22 mouse cellular contexts compared by ENCODE assay signal in genomic region chr17:23965805-23966425, GRCm38 (mm10). TPM values are rescaled to one million over a fixed set of nuclear protein-coding genes. Genes with fewer than 3 reads are reported as not detected.
DNase-seq lines count a peak whose midpoint lies in the region; ATAC-seq lines count a peak whose summit lies in the region.
"Had no signal": no experiment of that assay in that cellular context is flagged by ENCODE, and none has a peak within 500 bp of the region (broad histone marks: within the 10 kb centered on the region; RNA-seq: fewer than 3 reads in every experiment).

No protein-coding gene starts in this region.

- H3K9ac ChIP-seq in lung, embryonic 16.5 days (ENCODE audit: low read length): no peak overlapping the region
- H3K9ac ChIP-seq: embryonic facial prominence, embryonic 13.5 days; forebrain, embryonic 15.5 days; liver, embryonic 15.5 days; neural tube, embryonic 13.5 days had no signal

- DNase-seq in lung, postnatal 25 days (ENCODE audit: low spot score): no peak
- peak; percentile 58 for DNase-seq in brain, adult 2 months (ENCODE audit: low read depth, low spot score)
- DNase-seq in cerebellum, adult 9-11 months: peak; percentile 44
- peak; percentile 64 for DNase-seq in layer of hippocampus, adult 9-11 months
- DNase-seq in limb, embryonic 10.5 days (ENCODE audit: low spot score): no peak
- no peak for DNase-seq in frontal cortex, adult 2 months (ENCODE audit: extremely low spot score in 1 of 2, low spot score in 1 of 2)
- DNase-seq: adrenal gland, adult 8-10 months; gastrocnemius, postnatal 25 days; kidney, adult 9 months; lung, postnatal 4 days had no signal

- H3K9me3 ChIP-seq in lung, embryonic 16.5 days (ENCODE audit: control insufficient read depth, low read length): no peaks in the 10 kb centered on the region
- no peaks in the 10 kb centered on the region for H3K9me3 ChIP-seq in limb, embryonic 10.5 days (replicated peaks)
- H3K9me3 ChIP-seq: embryonic facial prominence, embryonic 13.5 days; forebrain, embryonic 15.5 days; heart, embryonic 10.5 days; liver, embryonic 15.5 days; neural tube, embryonic 13.5 days had no signal

- 39% methylated on average over 6 of the region's 6 CpGs for WGBS in lung, embryonic 16.5 days
- WGBS in limb, embryonic 10.5 days: 56% methylated on average over 6 of the region's 6 CpGs

- H3K27me3 ChIP-seq in lung, embryonic 16.5 days (ENCODE audit: control insufficient read depth, insufficient read depth, low read depth, low read length): no peaks in the 10 kb centered on the region
- no peaks in the 10 kb centered on the region for H3K27me3 ChIP-seq in limb, embryonic 10.5 days (ENCODE audit: low read depth, poor library complexity, severe bottlenecking)
- H3K27me3 ChIP-seq: CH12.LX; embryonic facial prominence, embryonic 13.5 days; forebrain, embryonic 15.5 days; liver, embryonic 15.5 days; neural tube, embryonic 13.5 days had no signal

- H3K36me3 ChIP-seq in lung, embryonic 16.5 days (ENCODE audit: control insufficient read depth, insufficient read depth, low read length): no peaks in the 10 kb centered on the region
- H3K36me3 ChIP-seq in limb, embryonic 10.5 days: no peaks in the 10 kb centered on the region
- H3K36me3 ChIP-seq: embryonic facial prominence, embryonic 13.5 days; forebrain, embryonic 15.5 days; heart, embryonic 10.5 days; liver, embryonic 15.5 days; neural tube, embryonic 13.5 days had no signal

- H3K4me2 ChIP-seq in lung, embryonic 16.5 days (ENCODE audit: low read depth, low read length): no peak overlapping the region
- H3K4me2 ChIP-seq: embryonic facial prominence, embryonic 13.5 days; forebrain, embryonic 15.5 days; liver, embryonic 15.5 days; neural tube, embryonic 13.5 days had no signal

- H3K4me3 ChIP-seq in lung, embryonic 16.5 days (ENCODE audit: low read length): no peak overlapping the region
- no peak overlapping the region for H3K4me3 ChIP-seq in limb, embryonic 10.5 days
- H3K4me3 ChIP-seq: embryonic facial prominence, embryonic 13.5 days; forebrain, embryonic 15.5 days; heart, embryonic 10.5 days; liver, embryonic 15.5 days; neural tube, embryonic 13.5 days had no signal

- H3K27ac ChIP-seq in lung, embryonic 16.5 days (ENCODE audit: low read length): no peak overlapping the region
- H3K27ac ChIP-seq in limb, embryonic 10.5 days: no peak overlapping the region
- H3K27ac ChIP-seq: embryonic facial prominence, embryonic 13.5 days; forebrain, embryonic 15.5 days; heart, embryonic 10.5 days; liver, embryonic 15.5 days; neural tube, embryonic 13.5 days; stomach, postnatal 0 days had no signal

- ATAC-seq in lung, embryonic 16.5 days (ENCODE audit: low read depth): 0 out of 2 replicates have a peak, but pooled peaks have one; percentile 17
- ATAC-seq in megakaryocyte progenitor cell, adult 5-6 weeks (replicated peaks; ENCODE audit: poor library complexity): no peak
- ATAC-seq: forebrain, embryonic 15.5 days had no signal

- H3K4me1 ChIP-seq in lung, embryonic 16.5 days (replicated peaks; ENCODE audit: control insufficient read depth, insufficient read depth, low read length): no peaks in the 10 kb centered on the region
- no peaks in the 10 kb centered on the region for H3K4me1 ChIP-seq in limb, embryonic 10.5 days
- H3K4me1 ChIP-seq: embryonic facial prominence, embryonic 13.5 days; forebrain, embryonic 15.5 days; liver, embryonic 15.5 days; neural tube, embryonic 13.5 days had no signal

RNA-seq across cellular contexts. Expression of gene Sbpl, which starts 10.8 kb away (rescaled TPM):
- not detected in 2 replicates for polyA plus RNA-seq in lung, embryonic 16.5 days (2015; fragmentation: Nextera tagmentation; extraction: Ambion mirVana)
- not detected in 2 replicates for polyA plus RNA-seq in limb, embryonic 10.5 days (2016; fragmentation: Nextera tagmentation; extraction: Ambion mirVana)
- polyA plus RNA-seq in frontal cortex, adult 2 months (2012; rRNA removed): not detected in 2 replicates
- total RNA-seq in megakaryocyte progenitor cell, adult 5-6 weeks (2015): not detected in 2 replicates
- not detected in 2 replicates for total RNA-seq in megakaryocyte progenitor cell, adult 5-6 weeks (2017)
- total RNA-seq: adrenal gland, adult 8-10 months; CH12.LX; gastrocnemius, postnatal 25 days; hematopoietic stem cell, adult 5-6 weeks; layer of hippocampus, postnatal 25 days had no signal
- polyA plus RNA-seq: embryonic facial prominence, embryonic 13.5 days; forebrain, embryonic 15.5 days; heart, embryonic 10.5 days; limb, embryonic 11.5 days; liver, embryonic 15.5 days; neural tube, embryonic 13.5 days; stomach, postnatal 0 days had no signal

RNA-seq across cellular contexts. Expression of gene Prss30, which starts 14.5 kb away (rescaled TPM):
- polyA plus RNA-seq in lung, embryonic 16.5 days (2015; fragmentation: Nextera tagmentation; extraction: Ambion mirVana): 0.14 TPM in 1 of 2 replicates, not detected in the other
- polyA plus RNA-seq in limb, embryonic 10.5 days (2016; fragmentation: Nextera tagmentation; extraction: Ambion mirVana): not detected in 2 replicates
- polyA plus RNA-seq in frontal cortex, adult 2 months (2012; rRNA removed): 1.0 and 4.4 TPM in 2 replicates
- total RNA-seq in megakaryocyte progenitor cell, adult 5-6 weeks (2015): 0.22 and 0.27 TPM in 2 replicates
- total RNA-seq in megakaryocyte progenitor cell, adult 5-6 weeks (2017): not detected in 2 replicates
- total RNA-seq: gastrocnemius, postnatal 25 days; hematopoietic stem cell, adult 5-6 weeks had no signal
- polyA plus RNA-seq: embryonic facial prominence, embryonic 13.5 days; forebrain, embryonic 15.5 days; limb, embryonic 11.5 days; neural tube, embryonic 13.5 days had no signal

RNA-seq across cellular contexts. Expression of gene Sbp, which starts 24.4 kb away (rescaled TPM):
- not detected in 2 replicates for polyA plus RNA-seq in lung, embryonic 16.5 days (2015; fragmentation: Nextera tagmentation; extraction: Ambion mirVana)
- polyA plus RNA-seq in limb, embryonic 10.5 days (2016; fragmentation: Nextera tagmentation; extraction: Ambion mirVana): not detected in 2 replicates
- not detected in 2 replicates for polyA plus RNA-seq in frontal cortex, adult 2 months (2012; rRNA removed)
- not detected in 2 replicates for total RNA-seq in megakaryocyte progenitor cell, adult 5-6 weeks (2015)
- total RNA-seq in megakaryocyte progenitor cell, adult 5-6 weeks (2017): not detected in 2 replicates
- total RNA-seq: adrenal gland, adult 8-10 months; CH12.LX; gastrocnemius, postnatal 25 days; hematopoietic stem cell, adult 5-6 weeks; layer of hippocampus, postnatal 25 days had no signal
- polyA plus RNA-seq: embryonic facial prominence, embryonic 13.5 days; forebrain, embryonic 15.5 days; limb, embryonic 11.5 days; liver, embryonic 15.5 days; neural tube, embryonic 13.5 days; stomach, postnatal 0 days had no signal

RNA-seq across cellular contexts. Expression of gene Prss22, which starts 32.0 kb away (rescaled TPM):
- 1.1 and 1.5 TPM in 2 replicates for polyA plus RNA-seq in lung, embryonic 16.5 days (2015; fragmentation: Nextera tagmentation; extraction: Ambion mirVana)
- 1.3 and 1.7 TPM in 2 replicates for polyA plus RNA-seq in limb, embryonic 10.5 days (2016; fragmentation: Nextera tagmentation; extraction: Ambion mirVana)
- 1.4 and 1.8 TPM in 2 replicates for polyA plus RNA-seq in frontal cortex, adult 2 months (2012; rRNA removed)
- not detected in 2 replicates for total RNA-seq in megakaryocyte progenitor cell, adult 5-6 weeks (2015)
- not detected in 2 replicates for total RNA-seq in megakaryocyte progenitor cell, adult 5-6 weeks (2017)
- total RNA-seq: adrenal gland, adult 8-10 months; CH12.LX; gastrocnemius, postnatal 25 days; hematopoietic stem cell, adult 5-6 weeks; layer of hippocampus, postnatal 25 days had no signal
- polyA plus RNA-seq: forebrain, embryonic 15.5 days; liver, embryonic 15.5 days; neural tube, embryonic 13.5 days had no signal

RNA-seq across cellular contexts. Expression of gene Dcpp3, which starts 48.7 kb away (rescaled TPM):
- polyA plus RNA-seq in lung, embryonic 16.5 days (2015; fragmentation: Nextera tagmentation; extraction: Ambion mirVana): 0.88 and 2.0 TPM in 2 replicates
- not detected in 2 replicates for polyA plus RNA-seq in limb, embryonic 10.5 days (2016; fragmentation: Nextera tagmentation; extraction: Ambion mirVana)
- polyA plus RNA-seq in frontal cortex, adult 2 months (2012; rRNA removed): not detected in 2 replicates
- not detected in 2 replicates for total RNA-seq in megakaryocyte progenitor cell, adult 5-6 weeks (2015)
- total RNA-seq in megakaryocyte progenitor cell, adult 5-6 weeks (2017): not detected in 2 replicates
- total RNA-seq: adrenal gland, adult 8-10 months; CH12.LX; gastrocnemius, postnatal 25 days; hematopoietic stem cell, adult 5-6 weeks; layer of hippocampus, postnatal 25 days had no signal
- polyA plus RNA-seq: embryonic facial prominence, embryonic 13.5 days; forebrain, embryonic 15.5 days; heart, embryonic 10.5 days; limb, embryonic 11.5 days; liver, embryonic 15.5 days; neural tube, embryonic 13.5 days; stomach, postnatal 0 days had no signal

Comparison
In these comparisons a context has a peak if more than half of its experiments do, and no peak if none do; other contexts are left out.
1. DNase-seq: peak in brain, adult 2 months (single experiment), cerebellum, adult 9-11 months (single experiment) and layer of hippocampus, adult 9-11 months (single experiment); none in lung, postnatal 25 days (single experiment), limb, embryonic 10.5 days (single experiment) and frontal cortex, adult 2 months (0 of 2).